Mouse (Mus musculus) brain, adult 2 months (tissue): ENCODE data around the gene Gm49416.
"Not testable (repeated sequence)": the region's sequence is repeated elsewhere in the genome, so short reads cannot be mapped to it uniquely, and the experiment has no call there.

Source experiments
- DNase-seq: peaks from one replicate; pipeline ENCODE4 v3.0.0; 2011; ENCODE audit warnings: low read depth, low spot score

The Gm49416 gene

GRCm38 (mm10) chr19:8888511-8889385 is at the start of gene Gm49416, which contains the start of gene 1810009A15Rik:
TSS of gene Gm49416 (plus strand) at chr19:8888926.
TSS of gene 1810009A15Rik (plus strand) at chr19:8888853.
- peak; percentile 99 for DNase-seq

GRCm38 (mm10) chr19:8839103-8839907 is 49.4 kb upstream of the Gm49416 start, which contains the start of gene Gng3:
TSS of gene Gng3 (minus strand) at chr19:8839194.
- DNase-seq: peak; percentile 99

GRCm38 (mm10) chr19:8839908-8840791 is 48.6 kb upstream of the Gm49416 start:
- peak; percentile 93 for DNase-seq

GRCm38 (mm10) chr19:8841012-8841411 is 47.7 kb upstream of the Gm49416 start:
- no peak for DNase-seq

GRCm38 (mm10) chr19:8842961-8843360 is 45.8 kb upstream of the Gm49416 start:
- DNase-seq: no peak

GRCm38 (mm10) chr19:8844371-8845129 is 44.2 kb upstream of the Gm49416 start:
- DNase-seq: peak; percentile 87

GRCm38 (mm10) chr19:8848356-8848755 is 40.4 kb upstream of the Gm49416 start:
- DNase-seq: no peak

- peak; percentile 75 for DNase-seq
Measured at GRCm38 (mm10) chr19:8850402-8850901, 38.3 kb upstream of the Gm49416 start, which contains the start of gene Lrrn4cl. TSS of gene Lrrn4cl (plus strand) at chr19:8850768.

- no peak for DNase-seq
Measured at GRCm38 (mm10) chr19:8851639-8852038, 37.1 kb upstream of the Gm49416 start.

- DNase-seq: no peak
Measured at GRCm38 (mm10) chr19:8852236-8852928, 36.3 kb upstream of the Gm49416 start.

- peak; percentile 60 for DNase-seq
Measured at GRCm38 (mm10) chr19:8853117-8853516, 35.6 kb upstream of the Gm49416 start.

GRCm38 (mm10) chr19:8857689-8858088 is 31.0 kb upstream of the Gm49416 start:
- peak; percentile 76 for DNase-seq

- DNase-seq: peak; percentile 35
Measured at GRCm38 (mm10) chr19:8859018-8859417, 29.7 kb upstream of the Gm49416 start.

GRCm38 (mm10) chr19:8864265-8864664 is 24.5 kb upstream of the Gm49416 start:
- DNase-seq: peak; percentile 54

GRCm38 (mm10) chr19:8870381-8870780 is 18.3 kb upstream of the Gm49416 start:
- DNase-seq: not testable (repeated sequence)

GRCm38 (mm10) chr19:8870838-8871237 is 17.9 kb upstream of the Gm49416 start:
- no peak for DNase-seq

- DNase-seq: peak; percentile 99
Measured at GRCm38 (mm10) chr19:8871267-8872186, 17.2 kb upstream of the Gm49416 start, which contains the start of gene Ubxn1. TSS of gene Ubxn1 (plus strand) at chr19:8871496.

- no peak for DNase-seq
Measured at GRCm38 (mm10) chr19:8872266-8872840, 16.4 kb upstream of the Gm49416 start.
